Mouse (Mus musculus): ENCODE results near the gene Smarcc1.

DNA sequence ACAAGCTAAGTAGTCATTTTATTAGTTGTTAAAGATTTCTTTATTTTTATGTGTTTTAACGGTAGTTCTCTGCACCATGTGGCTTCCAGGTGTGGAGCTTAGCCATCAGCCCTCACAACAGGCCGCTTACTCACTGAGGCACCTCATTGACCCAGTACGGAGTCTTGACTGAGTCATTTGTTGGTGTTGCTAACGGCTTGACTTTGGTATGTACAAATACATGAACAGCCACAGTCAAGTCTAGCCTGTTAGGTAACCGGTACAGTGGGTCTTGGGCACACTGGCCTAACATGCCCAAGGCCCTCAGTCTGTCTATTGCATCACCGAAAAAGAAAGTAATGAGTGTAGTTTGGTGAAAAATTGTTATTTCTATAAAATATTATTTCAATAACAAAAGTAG is 111.2 kb downstream of the Smarcc1 start:
- TF ChIP-seq CTCF (IDR thresholded peaks at IDR 0.05; ENCODE audit: borderline replicate concordance, control insufficient read depth, extremely low read depth, insufficient read depth, low read length, poor library complexity), result no peak
- TF ChIP-seq POLR2A (IDR thresholded peaks at IDR 0.05; ENCODE audit: control insufficient read depth, extremely low read depth, insufficient read depth, low read length, poor library complexity), result no peak

Data from thymus, adult 2 months (tissue).